Mouse (Mus musculus) adrenal gland, adult 8-10 months (tissue): ENCODE results near the gene Fgf8. TPM values are rescaled to one million over a fixed set of nuclear protein-coding genes. Genes with fewer than 3 reads are reported as not detected.

Experiments
- DNase-seq: peaks from one replicate; pipeline ENCODE4 v3.0.0; 2022
- total RNA-seq, 4 experiments: library from RNA; stranded (reverse); gene quantifications; 2 replicates each; pipeline ENCODE4 v1.2.4; 2022

Fgf8 gene
- total RNA-seq, 4 experiments from 2014 or later = not detected

DNA sequence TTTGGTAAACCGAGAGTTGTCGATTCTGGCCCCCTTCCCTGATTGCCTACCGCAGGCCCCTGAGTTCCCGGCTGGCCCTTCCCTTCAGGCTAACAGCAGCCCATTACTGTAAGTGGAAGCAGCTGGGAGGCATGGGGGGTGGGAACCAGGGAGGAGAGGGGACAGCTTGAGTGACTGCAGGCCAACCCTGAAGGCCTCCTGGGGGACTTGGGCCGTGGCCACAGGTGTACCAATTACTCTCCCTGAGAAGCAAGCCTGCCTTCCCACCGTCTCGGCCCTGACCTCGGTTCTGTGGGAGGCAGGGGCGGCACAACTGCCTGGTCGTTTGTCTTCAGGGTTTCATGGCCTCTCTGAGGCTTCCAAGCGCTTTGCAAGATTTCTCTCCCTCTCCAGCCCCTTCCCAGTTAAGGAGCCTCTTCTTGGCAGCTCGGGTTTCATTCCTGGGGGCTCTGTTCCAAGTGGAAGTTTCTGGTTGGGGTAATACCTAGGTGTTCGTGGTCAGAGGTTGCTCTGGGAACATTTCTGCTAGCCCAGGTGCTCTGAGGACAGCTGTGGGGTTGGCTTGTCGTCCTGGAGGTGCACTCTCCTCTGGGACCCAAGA lies 16.9 kb downstream of the Fgf8 start:
- DNase-seq = no peak

DNA sequence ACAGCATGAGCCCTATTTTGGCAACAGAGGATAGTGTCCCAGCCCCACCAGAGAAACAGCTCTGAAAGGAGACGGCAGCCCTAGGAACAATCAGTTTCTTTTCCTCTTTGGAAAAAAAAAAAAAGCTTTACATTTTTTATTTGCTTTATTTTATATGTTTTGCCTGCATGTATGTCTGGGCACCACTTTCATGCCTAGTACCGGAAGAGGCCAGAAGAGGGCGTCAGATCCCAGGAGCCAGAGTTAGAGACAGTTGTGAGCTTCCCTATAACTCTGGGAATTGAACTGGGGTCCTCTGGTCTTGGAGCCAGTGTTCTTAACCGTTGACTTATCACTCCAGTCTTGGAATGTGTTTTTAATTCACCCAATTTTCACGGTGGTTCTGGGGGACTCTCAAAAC lies 20.5 kb downstream of the Fgf8 start:
- no peak for DNase-seq

DNA sequence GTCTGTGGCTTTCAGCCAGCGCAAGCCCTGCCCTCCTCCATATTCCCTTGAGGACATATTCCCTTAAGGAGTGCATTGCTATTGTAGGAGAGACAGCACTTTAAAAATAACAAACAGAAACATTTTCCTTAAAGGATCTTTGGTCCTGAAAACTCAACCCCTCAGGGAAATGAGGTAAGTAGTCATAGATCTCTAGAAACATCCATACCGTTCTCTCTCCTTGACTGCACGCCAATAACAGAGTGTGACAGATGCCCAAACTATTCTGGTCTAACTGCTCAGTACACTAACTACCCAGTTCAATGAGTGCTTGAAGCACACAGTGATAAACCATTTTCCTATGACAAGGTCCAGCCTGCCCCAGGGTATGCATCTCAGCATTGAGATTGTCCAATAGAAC lies 24.4 kb downstream of the Fgf8 start:
- DNase-seq = no peak

DNA sequence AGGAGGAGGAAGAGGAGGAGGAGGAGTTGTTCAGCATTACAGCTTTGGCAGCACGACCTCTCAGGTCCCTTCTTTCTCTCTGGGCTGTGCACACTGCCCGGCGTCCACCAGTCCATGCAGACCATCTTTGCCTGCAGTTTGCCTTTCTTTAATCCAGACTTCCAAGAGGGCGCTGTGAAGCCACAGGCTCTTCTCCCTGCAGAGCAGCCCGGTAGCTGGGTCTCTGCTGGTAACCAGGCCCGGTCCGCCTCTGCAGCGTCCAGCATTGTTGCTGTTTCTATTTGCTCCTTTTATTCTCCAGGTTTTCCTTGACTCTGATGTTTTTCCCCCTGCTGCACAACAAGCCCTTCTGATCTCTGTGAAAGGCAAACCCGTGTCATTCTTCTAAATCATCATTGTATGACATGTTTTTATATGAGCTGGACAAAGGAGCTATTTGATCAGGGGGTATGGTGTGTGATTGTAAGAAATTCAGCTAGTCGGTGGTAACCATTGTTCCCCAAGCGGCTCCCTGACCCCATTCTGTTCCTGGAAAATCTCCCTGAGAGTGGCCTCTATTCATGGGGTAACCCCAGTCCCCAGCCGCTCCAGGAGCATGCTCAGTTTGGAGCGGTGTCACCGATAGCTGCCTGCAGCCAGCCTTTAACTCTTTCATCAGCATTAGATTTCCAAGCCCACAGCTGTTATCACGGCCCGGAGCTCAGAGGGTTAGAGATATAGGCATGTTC lies 25.1 kb downstream of the Fgf8 start:
- DNase-seq = peak; percentile 18

DNA sequence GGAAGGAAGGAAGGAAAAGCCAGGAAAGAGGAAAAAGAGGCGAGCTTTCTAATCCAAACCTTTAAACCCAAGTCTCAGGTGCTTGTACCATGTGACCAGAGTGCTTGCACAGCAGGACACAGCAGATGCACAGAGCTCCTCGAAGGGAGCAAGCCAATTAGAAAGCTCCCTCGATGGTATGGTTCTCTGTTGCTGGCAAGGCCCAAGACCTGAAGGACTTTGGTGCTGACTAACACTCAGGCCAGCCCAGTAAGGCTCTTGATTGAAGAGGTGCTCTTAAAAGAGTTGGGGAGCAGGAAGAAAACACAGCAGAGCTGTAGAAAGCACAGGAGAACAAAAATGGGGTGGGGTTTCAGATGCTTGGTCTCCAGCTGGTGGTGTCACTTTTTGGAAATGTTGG lies 34.0 kb downstream of the Fgf8 start:
- no peak for DNase-seq

DNA sequence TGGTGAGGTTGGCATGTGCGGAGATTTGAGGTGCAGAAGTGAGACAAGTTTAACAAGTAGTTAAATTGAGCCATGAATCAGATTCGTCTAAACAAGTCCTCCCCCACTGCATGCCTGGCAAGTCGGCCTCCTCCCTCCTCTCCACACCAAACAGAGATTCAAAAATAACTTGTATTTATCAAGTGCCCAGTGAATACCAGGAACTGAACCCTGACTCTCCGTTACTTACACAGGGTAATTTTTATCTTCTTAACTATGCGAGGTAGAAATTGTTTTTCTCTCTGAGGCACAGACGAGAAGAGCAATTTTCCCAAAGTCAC lies 46.5 kb downstream of the Fgf8 start:
- DNase-seq = no peak

DNA sequence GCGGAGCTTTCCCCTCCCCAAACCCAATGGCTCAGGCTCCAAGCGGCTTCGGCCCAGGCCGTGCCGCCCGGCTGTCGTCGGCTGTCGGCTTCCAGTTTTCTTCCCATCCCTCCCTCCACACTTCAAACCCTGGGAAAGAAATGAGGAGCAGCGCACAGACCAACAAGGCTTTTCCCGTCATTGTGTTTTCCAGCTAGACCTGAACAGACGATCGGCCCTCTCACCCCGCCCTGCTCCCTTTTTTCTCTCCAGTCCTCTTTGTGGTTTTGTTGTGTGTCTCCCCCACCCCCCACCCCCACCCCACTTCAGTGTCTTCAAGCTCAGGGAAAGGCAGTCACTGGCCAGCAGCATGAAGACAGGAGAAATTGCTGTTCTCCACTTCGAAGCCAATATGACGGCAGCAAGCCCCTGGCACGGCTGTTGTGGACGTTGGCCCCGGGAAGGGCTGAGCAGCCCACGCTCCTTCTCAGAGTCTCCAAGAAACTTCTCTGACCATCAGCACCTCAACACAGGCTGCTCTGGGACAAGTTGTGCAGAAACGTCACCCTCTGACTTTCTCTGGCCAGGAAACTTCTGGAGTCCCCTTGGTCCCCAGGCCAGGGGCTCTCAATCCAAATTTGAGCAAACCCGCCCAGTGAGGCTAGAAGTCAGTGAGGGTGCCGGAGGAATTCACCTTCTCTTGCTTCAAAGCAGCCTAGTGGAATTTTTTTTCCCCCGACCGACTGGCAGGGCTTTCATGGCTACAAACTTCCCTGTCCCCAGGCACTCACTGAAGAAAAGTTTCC lies 47.0 kb downstream of the Fgf8 start:
- DNase-seq = no peak

DNA sequence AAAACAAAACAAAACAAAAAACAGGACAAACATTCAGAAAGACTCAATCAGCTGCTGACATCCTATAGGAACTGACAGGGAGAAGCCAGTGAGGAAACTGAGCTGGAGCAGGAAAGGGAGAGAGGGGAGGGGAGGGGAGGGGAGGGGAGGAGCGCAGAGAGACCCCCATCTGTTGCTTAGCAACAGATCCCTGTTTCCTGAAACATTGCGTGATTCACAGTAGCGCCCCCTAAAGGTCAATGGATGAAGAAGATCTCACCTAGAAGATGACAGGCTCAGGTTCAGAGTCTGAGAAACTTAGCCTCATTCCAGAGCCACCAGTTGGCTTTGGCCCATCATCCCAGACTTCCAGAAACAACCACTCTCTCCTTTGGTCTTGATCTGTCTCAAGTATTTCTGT lies 48.7 kb downstream of the Fgf8 start:
- DNase-seq = no peak

DNA sequence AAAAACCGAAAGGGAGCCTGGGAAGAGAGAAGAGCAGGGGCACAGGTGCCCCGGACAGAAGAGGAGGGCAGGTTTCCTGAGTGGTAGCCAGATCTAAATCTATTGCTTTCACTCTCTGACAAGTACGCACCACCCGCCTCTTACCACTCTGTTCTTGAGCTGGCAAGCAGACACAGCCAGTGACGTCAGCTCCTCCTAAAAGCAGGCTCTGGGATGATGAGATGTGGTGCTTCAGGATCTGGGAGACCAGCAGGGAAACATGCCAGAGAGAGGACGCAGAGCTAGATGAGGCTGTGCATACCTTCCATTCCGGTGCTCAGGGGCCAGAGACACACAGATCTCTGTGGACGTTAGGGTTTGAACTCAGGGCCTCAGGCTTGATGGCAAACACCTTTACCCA lies 50.5 kb downstream of the Fgf8 start:
- no peak for DNase-seq

DNA sequence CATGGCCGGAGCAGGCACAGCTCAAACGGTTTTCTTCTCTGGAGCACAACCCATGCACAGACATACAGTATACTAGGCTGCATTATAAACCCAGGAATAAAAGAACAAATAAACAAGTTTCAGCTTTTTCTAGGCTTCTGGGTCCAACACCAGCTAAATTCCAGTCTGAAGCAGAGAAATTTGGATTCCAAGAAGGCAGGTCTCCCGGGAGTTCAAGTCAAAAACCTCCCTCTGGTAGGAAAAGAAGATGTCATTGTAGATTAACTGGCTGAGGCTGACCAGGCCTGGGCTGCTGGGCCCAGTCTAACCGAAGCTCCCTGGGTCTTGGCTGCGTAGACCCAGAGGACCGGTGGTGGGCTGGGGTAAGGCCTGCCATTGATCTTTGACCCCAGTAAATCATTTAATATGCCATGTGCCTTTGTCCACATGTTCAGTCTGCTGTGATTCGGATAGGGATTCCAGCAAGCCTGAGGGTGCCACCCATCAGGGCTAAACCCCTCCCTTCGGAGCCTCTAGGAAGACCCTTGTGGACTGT lies 51.6 kb downstream of the Fgf8 start:
- DNase-seq = no peak

DNA sequence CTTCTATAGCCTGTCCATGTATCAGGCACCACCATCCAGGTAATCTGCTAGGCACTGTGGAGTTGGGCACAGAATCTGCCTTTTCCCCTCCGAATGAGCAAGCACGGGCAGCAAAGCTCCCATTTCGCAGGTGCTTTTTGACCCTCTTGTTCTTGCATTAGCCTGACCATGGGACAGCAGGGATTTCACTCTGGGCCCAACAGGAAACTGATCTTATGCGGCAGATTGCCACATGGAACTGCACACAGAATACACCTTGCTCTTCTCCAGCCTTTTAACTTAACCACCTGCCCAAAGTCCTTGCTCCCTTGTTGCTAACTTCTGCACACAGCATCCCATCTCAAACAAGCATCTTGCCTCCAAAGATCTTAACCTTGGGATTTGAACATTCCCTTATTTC lies 55.7 kb downstream of the Fgf8 start:
- DNase-seq = no peak

Other genes with a start within 250 kb of the Fgf8 start
- gene Poll, start 182.4 kb downstream of the Fgf8 start, total RNA-seq = 10 to 100 TPM; 15.2 to 18.4 (median 16.7) TPM
- 10 to 100 TPM; 34.3 to 43.0 (median 36.2) TPM for gene Gm17018, start 182.3 kb downstream of the Fgf8 start, total RNA-seq
- gene Fbxw4, start 82.6 kb downstream of the Fgf8 start, total RNA-seq = 10 to 100 TPM; 25.6 to 36.1 (median 30.8) TPM
- 10 to 100 TPM; 26.4 to 35.4 (median 29.2) TPM for gene Npm3, start 6.7 kb upstream of the Fgf8 start, total RNA-seq
- gene Mgea5, start 40.9 kb upstream of the Fgf8 start, total RNA-seq = 10 to 100 TPM; 67.3 to 95.3 (median 84.0) TPM
- gene Kcnip2, start 73.1 kb upstream of the Fgf8 start, total RNA-seq = 1 to 10 TPM in 1 of 4 experiments, under 1 TPM in 3; 0.45 to 2.0 (median 0.61) TPM